Mouse (Mus musculus): Measurements from ENCODE around the gene Racgap1. TPM values are rescaled to one million over a fixed set of nuclear protein-coding genes. Genes with fewer than 3 reads are reported as not detected.

Racgap1 gene
- polyA plus RNA-seq, 1 experiment from 2014 or later, result 219 TPM

GRCm38 (mm10) chr15:99658437-99658836, 7.0 kb upstream of the Racgap1 start:
- Histone ChIP-seq H3K4me1 (replicated peaks) (peaks cover 28% of the 10 kb centered on the region), H3K36me3 (no peaks in the 10 kb centered on the region), H3K27ac (no peak overlapping the region), H3K4me3 (no peak overlapping the region), H3K27me3 (ENCODE audit: insufficient read depth, poor library complexity, severe bottlenecking) (peaks cover 55% of the 10 kb centered on the region), H3K9me3 (no peaks in the 10 kb centered on the region)
- no peak for DNase-seq (ENCODE audit: low spot score)
- 57% methylated on average over 2 of the region's 2 CpGs for WGBS

- Histone ChIP-seq H3K27me3 (ENCODE audit: insufficient read depth, poor library complexity, severe bottlenecking) (peaks cover 55% of the 10 kb centered on the region), H3K36me3 (no peaks in the 10 kb centered on the region), H3K9me3 (no peaks in the 10 kb centered on the region), H3K4me3 (no peak overlapping the region), H3K27ac (0 out of 2 replicates have a peak overlapping the region, but pooled peaks have one; percentile 17), H3K4me1 (replicated peaks) (peaks cover 32% of the 10 kb centered on the region)
- no peak for DNase-seq (ENCODE audit: low spot score)
- WGBS, result 44% methylated on average over 9 of the region's 9 CpGs
These were observed 4.5 kb upstream of the Racgap1 start for GRCm38 (mm10) chr15:99655956-99656355.

GRCm38 (mm10) chr15:99653876-99654275, 2.4 kb upstream of the Racgap1 start:
- peak overlapping the region; percentile 78 for H3K27ac ChIP-seq
- DNase-seq (ENCODE audit: low spot score), result no peak
- peaks cover 50% of the 10 kb centered on the region for H3K4me1 ChIP-seq (replicated peaks)
- no peaks in the 10 kb centered on the region for H3K9me3 ChIP-seq
- peak overlapping the region; percentile 45 for H3K4me3 ChIP-seq
- 3% methylated on average over 21 of the region's 21 CpGs for WGBS
- peaks cover 51% of the 10 kb centered on the region for H3K27me3 ChIP-seq (ENCODE audit: insufficient read depth, poor library complexity, severe bottlenecking)
- H3K36me3 ChIP-seq, result no peaks in the 10 kb centered on the region

GRCm38 (mm10) chr15:99653291-99653690, 1.8 kb upstream of the Racgap1 start:
- Histone ChIP-seq H3K27me3 (ENCODE audit: insufficient read depth, poor library complexity, severe bottlenecking) (peaks cover 51% of the 10 kb centered on the region), H3K27ac (peak overlapping the region; percentile 78), H3K4me3 (peak overlapping the region; percentile 45), H3K4me1 (replicated peaks) (peaks cover 56% of the 10 kb centered on the region), H3K36me3 (no peaks in the 10 kb centered on the region), H3K9me3 (no peaks in the 10 kb centered on the region)
- DNase-seq (ENCODE audit: low spot score), result peak; percentile 55
- 10% methylated on average over 8 of the region's 8 CpGs for WGBS

- Histone ChIP-seq H3K36me3 (no peaks in the 10 kb centered on the region), H3K27me3 (ENCODE audit: insufficient read depth, poor library complexity, severe bottlenecking) (peaks cover 51% of the 10 kb centered on the region), H3K4me1 (replicated peaks) (peaks cover 67% of the 10 kb centered on the region), H3K4me3 (peak overlapping the region; percentile 97), H3K27ac (peak overlapping the region; percentile 97), H3K9me3 (no peaks in the 10 kb centered on the region)
- WGBS, result 78% methylated on average over 10 of the region's 10 CpGs
- no peak for DNase-seq (ENCODE audit: low spot score)
These were observed 772 bp upstream of the Racgap1 start for GRCm38 (mm10) chr15:99651984-99652872.

- WGBS, result 59% methylated on average over 2 of the region's 2 CpGs
- Histone ChIP-seq H3K9me3 (no peaks in the 10 kb centered on the region), H3K4me1 (replicated peaks) (peaks cover 75% of the 10 kb centered on the region), H3K36me3 (no peaks in the 10 kb centered on the region; the same call in 1 of the 2 replicates), H3K4me3 (peak overlapping the region; percentile 97), H3K27ac (peak overlapping the region; percentile 97), H3K27me3 (ENCODE audit: insufficient read depth, poor library complexity, severe bottlenecking) (peaks cover 32% of the 10 kb centered on the region)
- DNase-seq (ENCODE audit: low spot score), result no peak
These were observed 1.2 kb downstream of the Racgap1 start for GRCm38 (mm10) chr15:99650304-99650703.

- H3K4me1 ChIP-seq (replicated peaks), result peaks cover 84% of the 10 kb centered on the region
- no peaks in the 10 kb centered on the region for H3K9me3 ChIP-seq
- H3K4me3 ChIP-seq, result peak overlapping the region; percentile 97
- H3K36me3 ChIP-seq, result no peaks in the 10 kb centered on the region; the same call in 1 of the 2 replicates
- peak overlapping the region; percentile 71 for H3K27ac ChIP-seq
- peaks cover 22% of the 10 kb centered on the region for H3K27me3 ChIP-seq (ENCODE audit: insufficient read depth, poor library complexity, severe bottlenecking)
- no peak for DNase-seq (ENCODE audit: low spot score)
- WGBS, result 31% methylated on average over 6 of the region's 6 CpGs
These were observed 2.2 kb downstream of the Racgap1 start for GRCm38 (mm10) chr15:99649067-99649761.

- Histone ChIP-seq H3K27ac (peak overlapping the region; percentile 71), H3K27me3 (ENCODE audit: insufficient read depth, poor library complexity, severe bottlenecking) (peaks cover 13% of the 10 kb centered on the region), H3K4me3 (peak overlapping the region; percentile 6; the same call in 1 of the 2 replicates), H3K36me3 (no peaks in the 10 kb centered on the region; the same call in 1 of the 2 replicates), H3K9me3 (no peaks in the 10 kb centered on the region), H3K4me1 (replicated peaks) (peaks cover 75% of the 10 kb centered on the region)
- DNase-seq (ENCODE audit: low spot score), result peak; percentile 53
- WGBS, result 33% methylated on average over 4 of the region's 4 CpGs
These were observed 3.1 kb downstream of the Racgap1 start for GRCm38 (mm10) chr15:99648326-99648725.

GRCm38 (mm10) chr15:99644776-99645175, 6.7 kb downstream of the Racgap1 start:
- Histone ChIP-seq H3K4me1 (replicated peaks) (peaks cover 59% of the 10 kb centered on the region), H3K9me3 (no peaks in the 10 kb centered on the region), H3K36me3 (peaks cover 34% of the 10 kb centered on the region), H3K27ac (peak overlapping the region; percentile 36; the same call in 1 of the 2 replicates), H3K27me3 (ENCODE audit: insufficient read depth, poor library complexity, severe bottlenecking) (no peaks in the 10 kb centered on the region), H3K4me3 (no peak overlapping the region)
- DNase-seq (ENCODE audit: low spot score), result no peak
- 82% methylated on average over 7 of the region's 7 CpGs for WGBS

- Histone ChIP-seq H3K36me3 (peaks cover 44% of the 10 kb centered on the region), H3K4me1 (replicated peaks) (peaks cover 49% of the 10 kb centered on the region), H3K27ac (peak overlapping the region; percentile 36; the same call in 1 of the 2 replicates), H3K27me3 (ENCODE audit: insufficient read depth, poor library complexity, severe bottlenecking) (no peaks in the 10 kb centered on the region), H3K4me3 (no peak overlapping the region), H3K9me3 (no peaks in the 10 kb centered on the region)
- 88% methylated on average over 10 of the region's 10 CpGs for WGBS
- DNase-seq (ENCODE audit: low spot score), result no peak
These were observed 7.6 kb downstream of the Racgap1 start for GRCm38 (mm10) chr15:99643832-99644231.

- Histone ChIP-seq H3K27me3 (ENCODE audit: insufficient read depth, poor library complexity, severe bottlenecking) (no peaks in the 10 kb centered on the region), H3K27ac (peak overlapping the region; percentile 53; the same call in 1 of the 2 replicates), H3K36me3 (peaks cover 55% of the 10 kb centered on the region), H3K4me3 (no peak overlapping the region), H3K4me1 (replicated peaks) (peaks cover 37% of the 10 kb centered on the region), H3K9me3 (no peaks in the 10 kb centered on the region)
- no peak for DNase-seq (ENCODE audit: low spot score)
- WGBS, result 84% methylated on average over 6 of the region's 6 CpGs
These were observed 8.8 kb downstream of the Racgap1 start for GRCm38 (mm10) chr15:99642622-99643021.

- DNase-seq (ENCODE audit: low spot score), result no peak
- peak overlapping the region; percentile 76 for H3K27ac ChIP-seq
- H3K9me3 ChIP-seq, result no peaks in the 10 kb centered on the region
- H3K36me3 ChIP-seq, result peaks cover 99% of the 10 kb centered on the region
- H3K27me3 ChIP-seq (ENCODE audit: insufficient read depth, poor library complexity, severe bottlenecking), result no peaks in the 10 kb centered on the region
- WGBS, result 92% methylated on average over 5 of the region's 5 CpGs
- H3K4me1 ChIP-seq (replicated peaks), result peaks cover 5% of the 10 kb centered on the region; the same call in 1 of the 2 replicates
- no peak overlapping the region for H3K4me3 ChIP-seq
These were observed 13.4 kb downstream of the Racgap1 start for GRCm38 (mm10) chr15:99638124-99638485.

Measured in hindbrain, embryonic 10.5 days (tissue).